Mouse (Mus musculus) ES-Bruce4 (cell line): Measurements from ENCODE around the gene Sox6.

Experiments used
- CTCF ChIP-seq: IDR thresholded peaks from one replicate; pipeline ENCODE4 v1.8.1; 2011; ENCODE audit warnings: low read depth, low read length
- EP300 ChIP-seq: IDR thresholded peaks from 2 replicates; pipeline ENCODE4 v1.6.1; 2011; ENCODE audit warnings: low read depth, low read length; ENCODE audit not compliant: insufficient read depth
- POLR2A ChIP-seq: IDR thresholded peaks from one replicate; pipeline ENCODE4 v1.8.1; 2011; ENCODE audit warnings: low read length; ENCODE audit not compliant: insufficient read depth

DNA sequence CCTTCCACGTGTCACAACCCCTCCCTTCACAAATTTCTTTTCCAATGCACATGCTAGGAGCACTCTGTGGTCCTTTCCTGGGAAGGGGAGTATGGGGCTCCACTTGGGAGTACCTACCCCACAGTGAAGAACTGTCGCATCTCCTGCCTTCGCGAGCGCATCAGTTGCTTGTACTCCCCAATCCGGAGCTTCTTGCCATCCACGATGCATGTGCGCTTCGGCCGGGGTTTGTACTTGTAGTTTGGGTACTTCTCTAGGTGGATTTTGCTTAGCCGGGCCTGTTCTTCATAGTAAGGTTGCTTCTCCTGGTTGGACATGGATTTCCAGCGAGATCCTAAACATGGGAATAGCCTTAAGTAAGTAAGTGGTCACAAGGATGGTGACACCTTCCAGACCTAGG lies 552.2 kb downstream of the Sox6 start:
- TF ChIP-seq EP300 (no peak), CTCF (no peak), POLR2A (no peak)
